In genomic region chr12:85170284-85170947, GRCm38 (mm10) we compare ENCODE assay signal across 11 mouse cellular contexts. TPM values are rescaled to one million over a fixed set of nuclear protein-coding genes. Genes with fewer than 3 reads are reported as not detected.
A peak's percentile ranks its signal among the peaks of the same experiment; 100 is the strongest.
DNase-seq lines count a peak whose midpoint lies in the region; ATAC-seq lines count a peak whose summit lies in the region.
"Had no signal": no experiment of that assay in that cellular context is flagged by ENCODE, and none has a peak within 500 bp of the region (broad histone marks: within the 10 kb centered on the region; RNA-seq: fewer than 3 reads in every experiment).

No protein-coding gene starts in this region.

- H3K4me3 ChIP-seq in hindbrain, embryonic 16.5 days (ENCODE audit: low read length) = no peak overlapping the region
- no peak overlapping the region for H3K4me3 ChIP-seq in hindbrain, embryonic 11.5 days (ENCODE audit: low read depth, low read length)

- H3K4me2 ChIP-seq in hindbrain, embryonic 16.5 days (ENCODE audit: low read length) = no peak overlapping the region
- no peak overlapping the region for H3K4me2 ChIP-seq in hindbrain, embryonic 11.5 days (replicated peaks; ENCODE audit: low read depth, low read length)

- no peaks in the 10 kb centered on the region for H3K9me3 ChIP-seq in hindbrain, embryonic 16.5 days (ENCODE audit: control insufficient read depth, low read length)
- no peaks in the 10 kb centered on the region for H3K9me3 ChIP-seq in hindbrain, embryonic 11.5 days (ENCODE audit: control insufficient read depth, low read length)

- ATAC-seq in hindbrain, embryonic 16.5 days = peak; percentile 58; the same call in 1 of the 2 replicates
- no peak for ATAC-seq in hindbrain, embryonic 11.5 days (ENCODE audit: low FRiP score)
- ATAC-seq in megakaryocyte, adult 5-6 weeks (ENCODE audit: poor library complexity, severe bottlenecking) = no peak

- DNase-seq in adrenal gland, postnatal 36 days = peak; percentile 22 to 40
- no peak for DNase-seq in adrenal gland, adult 8-10 months
- DNase-seq in hindbrain, embryonic 11.5 days (ENCODE audit: low spot score) = no peak
- peak; percentile 53 to 58 for DNase-seq in right cerebral cortex, postnatal 10 days (ENCODE audit: low spot score in 2 of 2)
- DNase-seq in right cerebral cortex, postnatal 14 days = no peak
- no peak for DNase-seq in spleen, postnatal 10 days (ENCODE audit: low spot score in 2 of 2)
- DNase-seq: lung, adult 18-20 months; thymus, adult 2 months had no signal

- no peaks in the 10 kb centered on the region for H3K36me3 ChIP-seq in hindbrain, embryonic 16.5 days (ENCODE audit: control insufficient read depth, insufficient read depth, low read length)
- no peaks in the 10 kb centered on the region for H3K36me3 ChIP-seq in hindbrain, embryonic 11.5 days (ENCODE audit: control insufficient read depth, insufficient read depth, low read length)

- WGBS in hindbrain, embryonic 16.5 days = 81% methylated on average over 11 of the region's 11 CpGs
- WGBS in hindbrain, embryonic 11.5 days = 90% methylated on average over 11 of the region's 11 CpGs

- peaks cover 10% of the 10 kb centered on the region; the same call in 1 of the 2 replicates for H3K4me1 ChIP-seq in hindbrain, embryonic 16.5 days (ENCODE audit: control insufficient read depth, insufficient read depth, low read depth, low read length)
- no peaks in the 10 kb centered on the region; the same call in 1 of the 2 replicates for H3K4me1 ChIP-seq in hindbrain, embryonic 11.5 days (replicated peaks; ENCODE audit: control insufficient read depth, insufficient read depth, low read length)

- H3K9ac ChIP-seq in hindbrain, embryonic 16.5 days (ENCODE audit: low read depth, low read length) = no peak overlapping the region
- no peak overlapping the region for H3K9ac ChIP-seq in hindbrain, embryonic 11.5 days (ENCODE audit: low read depth, low read length)

- H3K27me3 ChIP-seq in hindbrain, embryonic 16.5 days (replicated peaks; ENCODE audit: control insufficient read depth, insufficient read depth, low read length) = no peaks in the 10 kb centered on the region; the same call in 1 of the 2 replicates
- H3K27me3 ChIP-seq in hindbrain, embryonic 11.5 days (ENCODE audit: control insufficient read depth, insufficient read depth, low read length) = no peaks in the 10 kb centered on the region

- H3K27ac ChIP-seq in hindbrain, embryonic 16.5 days (ENCODE audit: low read depth, low read length) = peak overlapping the region; percentile 49
- H3K27ac ChIP-seq in hindbrain, embryonic 11.5 days (ENCODE audit: low read depth, low read length) = no peak overlapping the region

RNA-seq across cellular contexts. Expression of gene Pgf, which starts 7.2 kb away (rescaled TPM):
- total RNA-seq in adrenal gland, postnatal 36 days (2021) = 1 to 10 TPM in 1 of 2 experiments, under 1 TPM in 1; 0.43 to 2.1 TPM
- total RNA-seq in adrenal gland, adult 8-10 months (2022) = 1 to 10 TPM; 2.4 to 5.9 (median 4.5) TPM
- 11.7 and 13.1 TPM in 2 replicates for polyA plus RNA-seq in hindbrain, embryonic 16.5 days (2015; fragmentation: Nextera tagmentation; extraction: Ambion mirVana)
- 5.4 and 7.8 TPM in 2 replicates for polyA plus RNA-seq in hindbrain, embryonic 11.5 days (2014; fragmentation: Nextera tagmentation; extraction: Ambion mirVana)
- total RNA-seq in megakaryocyte, adult 5-6 weeks (2015) = 0.14 and 0.33 TPM in 2 replicates
- total RNA-seq in megakaryocyte, adult 5-6 weeks (2017) = 0.18 TPM in 1 of 2 replicates, not detected in the other
- total RNA-seq: common myeloid progenitor, adult 5-6 weeks had no signal

RNA-seq across cellular contexts. Expression of gene Rps6kl1, which starts 19.4 kb away (rescaled TPM):
- total RNA-seq in adrenal gland, postnatal 36 days (2021) = under 1 TPM; 0.46 to 0.50 TPM
- total RNA-seq in adrenal gland, adult 8-10 months (2022) = 1 to 10 TPM; 1.0 to 2.3 (median 1.8) TPM
- 39.0 and 39.4 TPM in 2 replicates for polyA plus RNA-seq in hindbrain, embryonic 16.5 days (2015; fragmentation: Nextera tagmentation; extraction: Ambion mirVana)
- polyA plus RNA-seq in hindbrain, embryonic 11.5 days (2014; fragmentation: Nextera tagmentation; extraction: Ambion mirVana) = 2.3 and 2.6 TPM in 2 replicates
- total RNA-seq in megakaryocyte, adult 5-6 weeks (2015) = 0.04 TPM in 1 of 2 replicates, not detected in the other
- total RNA-seq in megakaryocyte, adult 5-6 weeks (2017) = 0.15 TPM in 1 of 2 replicates, not detected in the other
- total RNA-seq: common myeloid progenitor, adult 5-6 weeks had no signal

RNA-seq across cellular contexts. Expression of gene Eif2b2, which starts 48.9 kb away (rescaled TPM):
- total RNA-seq in adrenal gland, postnatal 36 days (2021) = 10 to 100 TPM; 82.1 to 85.3 TPM
- 100 to 1,000 TPM in 3 of 4 experiments, 10 to 100 TPM in 1; 91.5 to 111 (median 106) TPM for total RNA-seq in adrenal gland, adult 8-10 months (2022)
- polyA plus RNA-seq in hindbrain, embryonic 16.5 days (2015; fragmentation: Nextera tagmentation; extraction: Ambion mirVana) = 80.1 and 82.3 TPM in 2 replicates
- polyA plus RNA-seq in hindbrain, embryonic 11.5 days (2014; fragmentation: Nextera tagmentation; extraction: Ambion mirVana) = 90.0 and 103 TPM in 2 replicates
- total RNA-seq in megakaryocyte, adult 5-6 weeks (2015) = 26.4 and 33.8 TPM in 2 replicates
- total RNA-seq in megakaryocyte, adult 5-6 weeks (2017) = 43.8 and 68.9 TPM in 2 replicates

RNA-seq across cellular contexts. Expression of gene Dlst, which starts 59.8 kb away (rescaled TPM):
- 100 to 1,000 TPM; 348 to 363 TPM for total RNA-seq in adrenal gland, postnatal 36 days (2021)
- total RNA-seq in adrenal gland, adult 8-10 months (2022) = 100 to 1,000 TPM; 226 to 318 (median 254) TPM
- polyA plus RNA-seq in hindbrain, embryonic 16.5 days (2015; fragmentation: Nextera tagmentation; extraction: Ambion mirVana) = 122 and 129 TPM in 2 replicates
- 98.7 and 101 TPM in 2 replicates for polyA plus RNA-seq in hindbrain, embryonic 11.5 days (2014; fragmentation: Nextera tagmentation; extraction: Ambion mirVana)
- total RNA-seq in megakaryocyte, adult 5-6 weeks (2015) = 68.1 and 91.8 TPM in 2 replicates
- total RNA-seq in megakaryocyte, adult 5-6 weeks (2017) = 166 and 175 TPM in 2 replicates

RNA-seq across cellular contexts. Expression of gene Prox2, which starts 59.9 kb away (rescaled TPM):
- total RNA-seq in adrenal gland, postnatal 36 days (2021) = 1 to 10 TPM; 2.5 to 4.9 TPM
- 1 to 10 TPM; 3.0 to 7.9 (median 6.0) TPM for total RNA-seq in adrenal gland, adult 8-10 months (2022)
- 1.2 and 1.6 TPM in 2 replicates for polyA plus RNA-seq in hindbrain, embryonic 16.5 days (2015; fragmentation: Nextera tagmentation; extraction: Ambion mirVana)
- 2.4 and 4.1 TPM in 2 replicates for polyA plus RNA-seq in hindbrain, embryonic 11.5 days (2014; fragmentation: Nextera tagmentation; extraction: Ambion mirVana)
- total RNA-seq in megakaryocyte, adult 5-6 weeks (2015) = 1.6 and 3.1 TPM in 2 replicates
- total RNA-seq in megakaryocyte, adult 5-6 weeks (2017) = 2.0 and 6.0 TPM in 2 replicates

Comparison
In these comparisons a context has a peak if more than half of its experiments do, and no peak if none do; other contexts are left out.
1. DNase-seq: peak in adrenal gland, postnatal 36 days (2 of 2) and right cerebral cortex, postnatal 10 days (2 of 2); none in adrenal gland, adult 8-10 months (single experiment), hindbrain, embryonic 11.5 days (single experiment), right cerebral cortex, postnatal 14 days (single experiment) and spleen, postnatal 10 days (0 of 2).